Mouse (Mus musculus) embryonic facial prominence, embryonic 12.5 days (tissue): ENCODE measurements around the gene Zfp316. TPM values are rescaled to one million over a fixed set of nuclear protein-coding genes. Genes with fewer than 3 reads are reported as not detected.
A peak's percentile ranks its signal among the peaks of the same experiment; 100 is the strongest.

Experiments
- ATAC-seq: fragments of 200-750 bp; cut with Nextera tagmentation; 2 replicates; pipeline ENCODE4 v1.8.0; 2017; ENCODE audit not compliant: insufficient number of reproducible peaks, insufficient read depth, low FRiP score, low TSS enrichment
- H3K27ac ChIP-seq: fragments of 300-500 bp; sonication (generic); 2 replicates; pipeline ENCODE4 v1.5.1; 2016; ENCODE audit warnings: mild to moderate bottlenecking
- H3K27me3 ChIP-seq: fragments of 300-500 bp; sonication (generic); 2 replicates; pipeline ENCODE4 v1.6.1; 2016; ENCODE audit warnings: mild to moderate bottlenecking, moderate library complexity
- H3K36me3 ChIP-seq: fragments of 300-500 bp; sonication (generic); 2 replicates; pipeline ENCODE4 v1.6.1; 2016; ENCODE audit warnings: mild to moderate bottlenecking
- H3K4me1 ChIP-seq: fragments of 300-500 bp; sonication (generic); 2 replicates; pipeline ENCODE4 v1.6.1; 2016
- H3K4me2 ChIP-seq: fragments of 300-500 bp; sonication (generic); replicated peaks from 2 replicates; pipeline ENCODE4 v1.6.1; 2016; ENCODE audit warnings: mild to moderate bottlenecking, moderate library complexity
- H3K4me3 ChIP-seq: fragments of 300-500 bp; sonication (generic); 2 replicates; pipeline ENCODE4 v1.5.1; 2016; ENCODE audit warnings: mild to moderate bottlenecking
- H3K9ac ChIP-seq: fragments of 300-500 bp; sonication (generic); 2 replicates; pipeline ENCODE4 v1.6.1; 2016; ENCODE audit warnings: mild to moderate bottlenecking, moderate library complexity
- H3K9me3 ChIP-seq: fragments of 300-500 bp; sonication (generic); 2 replicates; pipeline ENCODE4 v1.6.1; 2016; ENCODE audit warnings: mild to moderate bottlenecking, moderate library complexity
- WGBS: fragments of 180-500 bp; shearing (Covaris S2); methylation state at CpG from one replicate; pipeline ENCODE4 v1.1.7; 2016; 5-methylcytosine and 5-hydroxymethylcytosine counted together
- polyA plus RNA-seq: library from polyadenylated mRNA; unstranded; fragments of >200 nt; fragmentation: Nextera tagmentation; extraction: Ambion mirVana; gene quantifications from 2 replicates; pipeline ENCODE4 v1.2.1, GENCODE M21; 2016

Gene Zfp316
- polyA plus RNA-seq, 1 experiment from 2014 or later, result 10.1 TPM

DNA sequence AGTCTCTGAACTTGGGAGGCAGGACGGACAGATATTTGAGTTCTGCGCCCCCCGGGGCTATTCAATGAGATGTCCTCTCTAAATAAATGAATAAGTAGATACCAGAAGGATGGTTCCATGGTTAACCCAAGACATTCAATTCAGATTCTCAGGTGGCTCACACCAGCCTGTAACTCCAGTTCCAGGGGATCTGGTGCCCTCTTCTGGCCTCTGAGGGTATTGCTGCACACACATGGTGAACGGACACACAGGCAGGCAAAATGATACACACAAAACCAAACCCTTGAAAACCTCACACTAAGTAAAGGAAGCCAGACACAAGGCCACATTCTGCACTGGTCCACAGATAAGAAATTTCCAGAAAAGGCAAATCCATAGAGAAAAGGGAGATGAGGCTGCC lies 29.9 kb upstream of the Zfp316 start:
- no peak overlapping the region for H3K27ac ChIP-seq
- H3K9me3 ChIP-seq, result no peaks in the 10 kb centered on the region
- ATAC-seq, result no peak
- peaks cover 2% of the 10 kb centered on the region for H3K27me3 ChIP-seq
- peaks cover 58% of the 10 kb centered on the region for H3K36me3 ChIP-seq
- H3K4me2 ChIP-seq, result no peak overlapping the region
- no peak overlapping the region for H3K9ac ChIP-seq
- H3K4me1 ChIP-seq, result no peaks in the 10 kb centered on the region
- 90% methylated on average over 4 of the region's 4 CpGs for WGBS
- H3K4me3 ChIP-seq, result no peak overlapping the region

DNA sequence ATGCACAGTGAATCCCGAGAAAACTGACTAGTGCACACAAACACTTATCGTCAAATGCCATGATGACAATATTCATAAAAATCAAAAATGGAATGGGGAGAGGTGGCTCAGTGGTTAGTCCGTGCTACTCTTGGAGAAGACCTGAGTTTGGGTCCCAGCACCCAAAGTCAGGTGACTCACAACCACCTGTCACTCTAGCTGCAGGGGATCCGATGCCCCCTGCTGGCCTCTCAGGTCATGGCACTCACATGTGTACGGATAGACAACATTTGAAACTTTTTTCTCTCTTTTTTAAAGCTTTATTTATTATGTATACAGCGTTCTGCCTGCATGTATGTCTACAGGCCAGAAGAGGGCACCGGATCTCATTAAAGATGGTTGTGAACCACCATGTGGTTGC lies 28.6 kb upstream of the Zfp316 start:
- Histone ChIP-seq H3K9me3 (no peaks in the 10 kb centered on the region), H3K9ac (no peak overlapping the region), H3K4me2 (no peak overlapping the region), H3K27me3 (peaks cover 15% of the 10 kb centered on the region), H3K36me3 (peaks cover 47% of the 10 kb centered on the region), H3K4me1 (peaks cover 6% of the 10 kb centered on the region), H3K27ac (no peak overlapping the region), H3K4me3 (no peak overlapping the region)
- ATAC-seq, result no peak
- WGBS, result 93% methylated on average over 7 of the region's 7 CpGs

DNA sequence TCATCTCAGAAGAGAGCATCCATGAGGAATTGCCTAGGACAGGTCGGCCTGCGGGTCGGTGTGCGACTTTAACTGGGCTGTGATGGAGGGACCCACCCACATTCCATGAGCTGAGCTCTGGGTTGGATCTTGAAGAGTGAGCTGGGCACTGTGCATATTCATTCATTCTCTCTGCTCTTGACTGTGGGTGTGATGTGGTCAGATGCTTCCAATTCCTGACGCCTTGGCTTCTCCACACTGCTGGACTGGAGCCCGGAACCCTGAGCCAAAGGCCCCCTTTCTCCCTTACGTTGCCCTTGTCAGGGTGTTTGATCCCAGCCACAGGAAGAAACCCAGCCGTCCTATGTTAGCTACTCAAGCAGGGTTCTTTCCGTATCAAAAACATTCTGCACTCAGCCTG lies 28.2 kb upstream of the Zfp316 start:
- H3K4me1 ChIP-seq, result peaks cover 10% of the 10 kb centered on the region
- WGBS, result 96% methylated on average over 9 of the region's 9 CpGs
- H3K4me2 ChIP-seq, result no peak overlapping the region
- no peak overlapping the region for H3K9ac ChIP-seq
- no peak overlapping the region for H3K27ac ChIP-seq
- no peak for ATAC-seq
- H3K4me3 ChIP-seq, result no peak overlapping the region
- peaks cover 43% of the 10 kb centered on the region for H3K36me3 ChIP-seq
- H3K9me3 ChIP-seq, result no peaks in the 10 kb centered on the region
- H3K27me3 ChIP-seq, result peaks cover 19% of the 10 kb centered on the region

DNA sequence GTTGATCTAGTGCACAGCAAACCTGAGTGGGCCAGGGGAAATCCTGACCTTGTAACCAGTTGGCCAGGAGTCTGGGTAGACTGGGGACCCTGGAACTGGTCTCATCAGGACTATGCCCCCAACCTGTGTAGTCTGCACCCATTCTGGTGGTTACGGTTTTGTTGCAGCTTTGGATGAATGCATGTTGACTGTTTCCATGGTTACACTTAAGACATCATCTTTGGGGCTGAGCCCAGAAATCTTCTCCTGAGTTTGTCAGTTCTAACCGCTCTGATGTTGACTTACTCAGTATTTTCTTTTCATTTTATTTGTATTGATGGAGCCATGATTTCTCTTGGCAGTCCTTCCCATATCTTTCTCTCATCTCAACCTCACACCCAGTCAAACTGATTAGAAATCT lies 25.5 kb upstream of the Zfp316 start:
- no peak overlapping the region for H3K4me3 ChIP-seq
- H3K9ac ChIP-seq, result no peak overlapping the region
- peaks cover 16% of the 10 kb centered on the region for H3K36me3 ChIP-seq
- H3K27me3 ChIP-seq, result peaks cover 46% of the 10 kb centered on the region
- H3K4me1 ChIP-seq, result peaks cover 15% of the 10 kb centered on the region
- no peak overlapping the region for H3K27ac ChIP-seq
- WGBS, result 98% methylated on average over 2 of the region's 2 CpGs
- H3K9me3 ChIP-seq, result no peaks in the 10 kb centered on the region
- no peak overlapping the region for H3K4me2 ChIP-seq
- no peak for ATAC-seq

DNA sequence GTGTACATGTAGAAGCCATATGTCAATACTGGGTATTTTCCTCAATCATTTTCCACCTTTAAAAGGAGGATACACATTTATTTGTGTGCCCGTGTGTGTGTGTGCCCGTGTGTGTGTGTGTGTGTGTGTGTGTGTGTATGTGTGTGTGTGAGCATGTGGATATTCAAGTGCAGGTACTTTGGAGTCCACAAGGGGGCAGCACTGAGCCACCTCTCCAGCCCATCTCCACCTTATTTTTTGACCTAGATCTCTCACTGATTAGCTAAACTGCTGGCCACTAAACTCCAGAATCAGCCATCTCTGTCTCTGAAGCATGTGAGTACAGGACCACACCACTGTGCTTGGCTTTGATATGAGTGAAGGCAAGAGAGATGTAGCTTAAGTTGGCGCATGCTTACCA lies 25.0 kb upstream of the Zfp316 start:
- H3K27ac ChIP-seq, result no peak overlapping the region
- no peaks in the 10 kb centered on the region for H3K9me3 ChIP-seq
- H3K9ac ChIP-seq, result no peak overlapping the region
- peaks cover 51% of the 10 kb centered on the region for H3K27me3 ChIP-seq
- no peak for ATAC-seq
- H3K4me1 ChIP-seq, result peaks cover 15% of the 10 kb centered on the region
- WGBS, result 89% methylated on average over 3 of the region's 3 CpGs
- no peak overlapping the region for H3K4me2 ChIP-seq
- H3K4me3 ChIP-seq, result no peak overlapping the region
- peaks cover 12% of the 10 kb centered on the region for H3K36me3 ChIP-seq

DNA sequence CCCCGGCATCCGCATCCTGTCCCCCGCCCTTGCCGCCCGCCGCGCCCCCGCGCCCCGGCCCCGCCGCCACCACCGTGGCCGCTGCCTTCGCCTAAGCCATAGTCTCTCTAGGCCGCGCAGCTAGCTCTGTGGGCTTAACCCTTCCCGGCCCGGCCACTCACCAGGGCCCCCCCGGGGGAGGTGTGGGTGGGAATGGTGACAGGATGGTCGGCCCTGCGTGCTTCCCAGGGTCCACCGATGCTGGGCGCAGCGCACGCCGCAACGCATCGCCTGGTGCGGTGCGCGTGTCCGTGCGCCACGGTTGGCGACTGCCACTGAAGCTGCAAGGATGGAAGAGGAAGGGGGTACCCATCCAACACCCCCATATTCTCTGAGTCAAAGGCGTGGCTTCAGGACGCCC lies 23.6 kb upstream of the Zfp316 start, which contains the start of gene Zfp853:
TSS of gene Zfp853 (minus strand) at position 220 of the 400 bp plus-strand sequence.
- 0 out of 2 replicates have a peak, but pooled peaks cover 3% of the 10 kb centered on the region for H3K36me3 ChIP-seq
- ATAC-seq, result no peak
- H3K9me3 ChIP-seq, result no peaks in the 10 kb centered on the region
- H3K27me3 ChIP-seq, result peaks cover 65% of the 10 kb centered on the region
- no peak within 1 kb of the TSS for H3K27ac ChIP-seq
- H3K4me3 ChIP-seq, result peak within 1 kb of the TSS; percentile 59
- WGBS, result 3% methylated on average over 33 of the region's 38 CpGs
- peak within 1 kb of the TSS; percentile 68 for H3K9ac ChIP-seq
- peak within 1 kb of the TSS; percentile 97 for H3K4me2 ChIP-seq
- peaks cover 20% of the 10 kb centered on the region for H3K4me1 ChIP-seq

DNA sequence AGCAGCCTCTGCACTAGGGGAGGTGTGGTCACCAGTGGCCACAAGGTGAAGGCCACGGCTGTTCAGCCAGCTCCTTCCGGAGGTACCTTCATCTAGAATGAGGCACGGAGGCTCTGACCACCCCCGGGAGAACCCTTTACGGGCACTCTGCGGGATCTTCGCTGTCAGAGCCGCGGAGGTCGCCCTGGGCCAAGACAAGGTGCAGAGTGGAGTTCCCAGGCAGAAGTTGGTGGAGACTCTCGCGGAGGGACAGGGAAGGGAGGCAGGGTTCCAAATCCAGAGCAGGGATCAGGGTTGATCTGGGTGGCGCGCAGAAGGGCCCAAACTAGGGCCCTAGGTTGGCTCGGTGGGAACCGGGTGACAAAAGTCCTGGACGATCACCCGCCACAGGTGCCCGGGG lies 23.1 kb upstream of the Zfp316 start:
- ATAC-seq, result no peak
- no peak overlapping the region for H3K27ac ChIP-seq
- 3% methylated on average over 18 of the region's 19 CpGs for WGBS
- H3K36me3 ChIP-seq, result 0 out of 2 replicates have a peak, but pooled peaks cover 3% of the 10 kb centered on the region
- H3K4me2 ChIP-seq, result peak overlapping the region; percentile 97
- peaks cover 26% of the 10 kb centered on the region for H3K4me1 ChIP-seq
- H3K4me3 ChIP-seq, result peak overlapping the region; percentile 59
- peak overlapping the region; percentile 68 for H3K9ac ChIP-seq
- H3K9me3 ChIP-seq, result no peaks in the 10 kb centered on the region
- peaks cover 70% of the 10 kb centered on the region for H3K27me3 ChIP-seq

DNA sequence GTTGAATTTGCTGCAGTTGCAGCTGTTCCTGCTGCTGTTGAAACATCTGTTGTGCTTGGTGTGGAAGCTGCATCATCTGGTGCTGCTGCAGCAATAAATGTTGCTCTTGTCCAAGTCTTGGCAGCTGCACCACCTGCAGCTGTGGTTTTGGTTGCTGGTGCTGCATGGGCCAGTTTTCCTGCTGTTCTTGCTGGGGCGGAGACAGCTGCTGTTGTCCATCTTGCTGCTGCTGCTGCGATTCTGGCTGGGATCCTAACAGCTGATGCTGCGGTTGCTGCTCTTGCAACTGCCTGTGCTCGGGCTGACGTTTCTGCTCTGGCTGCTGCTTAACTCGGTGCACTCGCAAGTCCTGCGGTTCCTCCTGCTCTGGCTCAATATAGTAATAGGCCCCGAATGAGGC lies 19.5 kb upstream of the Zfp316 start:
- Histone ChIP-seq H3K36me3 (0 out of 2 replicates have a peak, but pooled peaks cover 3% of the 10 kb centered on the region), H3K27me3 (peaks cover 95% of the 10 kb centered on the region), H3K9me3 (no peaks in the 10 kb centered on the region), H3K4me3 (no peak overlapping the region), H3K4me2 (no peak overlapping the region), H3K4me1 (peaks cover 30% of the 10 kb centered on the region), H3K9ac (no peak overlapping the region), H3K27ac (no peak overlapping the region)
- ATAC-seq, result no peak
- 75% methylated on average over 9 of the region's 9 CpGs for WGBS

DNA sequence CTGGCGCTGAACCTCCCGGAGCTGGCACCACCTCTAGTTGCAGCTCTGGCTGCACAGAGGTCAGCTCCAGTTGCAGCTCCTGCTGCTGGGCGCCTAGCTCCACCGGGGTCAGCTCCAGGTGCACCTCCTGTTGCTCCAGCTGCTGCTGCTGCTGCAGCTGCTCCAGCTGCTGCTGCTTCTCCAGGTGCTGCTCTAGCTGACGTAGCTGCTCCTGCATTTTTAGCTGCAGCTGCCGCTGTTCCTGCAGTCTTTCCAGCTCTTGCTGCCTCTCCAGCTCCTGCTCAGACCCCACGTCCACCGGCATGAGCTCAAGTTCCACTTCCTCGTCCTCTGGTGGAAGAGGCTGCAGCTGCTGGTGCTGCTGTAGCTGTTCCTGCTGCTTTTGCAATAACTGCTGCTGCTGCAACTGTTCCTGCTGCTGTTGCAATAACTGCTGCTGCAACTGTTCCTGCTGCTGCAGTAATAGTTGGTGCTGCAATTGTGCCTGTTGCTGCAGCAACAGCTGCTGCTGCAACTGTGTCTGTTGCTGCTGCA lies 18.6 kb upstream of the Zfp316 start:
- H3K9ac ChIP-seq, result peak overlapping the region; percentile 25; the same call in 1 of the 2 replicates
- peaks cover 86% of the 10 kb centered on the region for H3K27me3 ChIP-seq
- H3K9me3 ChIP-seq, result no peaks in the 10 kb centered on the region
- ATAC-seq, result no peak
- no peak overlapping the region for H3K27ac ChIP-seq
- peaks cover 25% of the 10 kb centered on the region for H3K4me1 ChIP-seq
- H3K4me3 ChIP-seq, result peak overlapping the region; percentile 24
- peak overlapping the region; percentile 45 for H3K4me2 ChIP-seq
- WGBS, result 8% methylated on average over 9 of the region's 9 CpGs
- H3K36me3 ChIP-seq, result 0 out of 2 replicates have a peak, but pooled peaks cover 3% of the 10 kb centered on the region

DNA sequence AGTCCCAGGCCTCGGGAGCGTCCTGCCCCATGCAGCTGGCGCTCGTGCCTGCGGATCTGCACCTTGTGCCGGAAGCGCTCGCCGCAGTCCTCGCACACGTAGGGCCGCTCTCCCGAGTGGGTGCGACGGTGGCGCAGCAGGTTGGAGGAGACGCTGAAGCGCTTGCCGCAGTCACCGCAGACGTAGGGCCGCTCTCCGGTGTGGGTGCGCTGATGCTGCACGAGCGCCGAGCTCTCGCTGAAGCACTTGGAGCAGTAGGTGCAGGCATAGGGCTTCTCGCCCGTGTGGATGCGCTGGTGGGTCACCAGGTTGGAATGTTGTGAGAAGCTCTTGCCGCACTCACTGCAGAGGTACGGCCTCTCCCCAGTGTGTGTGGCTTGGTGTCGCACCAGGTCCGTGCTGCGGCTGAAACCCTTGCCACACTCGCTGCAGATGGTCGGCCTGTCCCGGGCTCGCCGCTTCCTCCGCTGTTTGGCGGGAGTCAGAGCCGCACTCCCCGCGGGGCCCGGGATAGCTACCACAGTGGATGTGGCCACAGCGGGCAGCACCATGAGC lies 18.0 kb upstream of the Zfp316 start:
- H3K36me3 ChIP-seq, result 0 out of 2 replicates have a peak, but pooled peaks cover 3% of the 10 kb centered on the region
- ATAC-seq, result peak; percentile 36; the same call in 1 of the 2 replicates
- H3K4me2 ChIP-seq, result peak overlapping the region; percentile 45
- H3K27ac ChIP-seq, result no peak overlapping the region
- peaks cover 80% of the 10 kb centered on the region for H3K27me3 ChIP-seq
- H3K9ac ChIP-seq, result peak overlapping the region; percentile 25
- 2% methylated on average over 48 of the region's 48 CpGs for WGBS
- H3K9me3 ChIP-seq, result no peaks in the 10 kb centered on the region
- peak overlapping the region; percentile 24 for H3K4me3 ChIP-seq
- H3K4me1 ChIP-seq, result peaks cover 19% of the 10 kb centered on the region

DNA sequence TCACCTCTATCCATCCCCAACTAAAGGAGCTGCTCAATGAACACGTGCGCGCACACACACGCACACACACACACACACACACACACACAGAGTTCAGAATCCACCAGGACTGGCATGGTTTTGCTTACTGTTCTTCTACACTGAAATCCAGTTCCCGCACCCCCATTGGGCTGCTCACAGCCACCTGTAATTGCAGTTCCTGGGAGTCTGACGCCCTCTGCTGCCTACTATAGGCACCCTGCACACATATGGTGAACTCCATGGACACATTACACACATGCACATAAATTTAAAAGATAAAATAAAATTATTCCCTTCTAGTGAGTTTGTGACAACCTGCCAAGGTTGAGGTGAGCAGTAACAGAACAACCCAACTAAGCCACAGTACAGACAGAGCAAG lies 14.9 kb upstream of the Zfp316 start:
- peaks cover 56% of the 10 kb centered on the region for H3K27me3 ChIP-seq
- no peak for ATAC-seq
- WGBS, result 45% methylated on average over 6 of the region's 6 CpGs

DNA sequence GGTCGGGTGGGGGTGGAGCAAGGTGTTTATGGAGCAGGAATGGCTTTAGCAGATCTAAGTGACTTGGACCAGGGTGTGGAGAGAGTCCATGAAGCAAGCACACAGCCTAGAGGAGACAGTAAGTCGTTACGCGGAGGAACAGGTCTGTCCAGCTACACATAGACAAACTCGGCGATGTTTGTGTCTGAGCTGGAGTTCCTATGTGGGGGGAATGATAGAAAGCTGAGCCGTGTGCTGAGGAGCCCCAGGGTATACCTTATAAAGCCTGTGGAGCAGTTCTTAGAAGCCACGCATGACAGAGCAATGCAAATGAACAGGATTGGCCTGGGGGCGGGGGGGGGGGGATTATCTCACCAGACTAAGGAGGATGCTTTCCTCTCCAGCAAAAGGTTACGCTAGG lies 9.4 kb upstream of the Zfp316 start:
- no peak overlapping the region for H3K4me3 ChIP-seq
- no peak overlapping the region for H3K27ac ChIP-seq
- 36% methylated on average over 10 of the region's 10 CpGs for WGBS
- H3K9me3 ChIP-seq, result no peaks in the 10 kb centered on the region
- H3K4me1 ChIP-seq, result no peaks in the 10 kb centered on the region
- H3K9ac ChIP-seq, result no peak overlapping the region
- no peak overlapping the region for H3K4me2 ChIP-seq
- ATAC-seq, result no peak
- H3K27me3 ChIP-seq, result peaks cover 14% of the 10 kb centered on the region; the same call in 1 of the 2 replicates
- no peaks in the 10 kb centered on the region for H3K36me3 ChIP-seq

More for the DNA sequence above, 14.9 kb upstream of the Zfp316 start:
- Histone ChIP-seq H3K9ac (no peak overlapping the region), H3K27ac (no peak overlapping the region), H3K4me1 (peaks cover 14% of the 10 kb centered on the region), H3K36me3 (0 out of 2 replicates have a peak, but pooled peaks cover 3% of the 10 kb centered on the region), H3K4me3 (no peak overlapping the region), H3K9me3 (no peaks in the 10 kb centered on the region), H3K4me2 (no peak overlapping the region)
